Mouse (Mus musculus): ENCODE data around the gene Klhl26.

Klhl26 gene

DNA sequence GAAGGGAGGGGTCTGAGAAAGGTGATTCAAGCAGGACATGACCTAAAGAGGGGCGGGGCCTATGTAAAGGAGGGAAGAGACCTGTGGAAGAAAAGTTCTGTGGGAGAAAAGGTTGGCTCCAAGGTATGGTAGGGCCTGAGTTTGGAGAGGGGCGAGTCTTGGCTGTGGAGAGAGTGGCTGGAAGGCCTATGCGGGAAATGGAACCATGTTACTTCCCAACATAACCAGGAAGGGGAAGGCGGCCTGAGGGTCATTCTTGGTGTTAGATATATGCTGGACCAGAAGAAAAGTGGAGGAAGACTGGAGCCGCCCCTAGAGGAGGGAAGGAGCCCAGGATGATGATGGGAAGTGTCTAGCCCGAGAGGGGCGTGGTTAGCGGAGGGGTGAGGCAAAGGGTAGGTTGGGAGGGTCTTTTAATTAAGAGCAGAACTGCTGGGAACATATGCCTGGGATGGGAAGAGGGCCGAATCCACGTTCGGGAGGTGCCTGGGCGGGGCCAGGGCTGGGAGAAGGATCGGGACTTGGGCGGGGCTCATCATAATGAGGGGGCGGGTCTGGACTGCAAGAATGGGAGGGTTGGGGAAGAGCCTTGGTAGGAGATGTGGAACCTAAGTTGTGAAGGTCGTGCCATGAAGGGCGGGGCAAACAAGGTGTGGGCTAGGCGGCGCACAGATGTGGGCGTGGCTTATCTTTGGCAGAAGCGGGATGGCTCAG is 658 bp upstream of the Klhl26 start:
- peak; percentile 77 for DNase-seq (ENCODE audit: low spot score)

DNA sequence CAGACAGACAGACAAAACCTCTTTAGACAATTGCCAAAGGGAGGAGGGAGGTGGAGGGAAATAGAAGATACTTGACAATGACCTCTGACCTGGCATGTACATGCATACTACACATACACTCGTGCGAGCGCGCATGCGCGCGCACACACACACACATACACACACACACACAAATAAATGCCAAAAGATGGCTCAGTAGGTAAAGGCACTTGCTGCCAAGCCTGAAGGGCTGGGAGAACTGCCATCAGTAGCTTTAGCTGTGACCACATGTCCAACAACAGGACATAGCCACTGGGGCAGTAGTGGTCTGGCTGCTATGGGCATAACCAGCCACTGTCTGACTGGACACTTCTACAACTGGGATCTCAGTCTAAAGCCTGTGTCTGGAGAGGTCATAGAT is 4.9 kb downstream of the Klhl26 start:
- no peak for DNase-seq (ENCODE audit: low spot score)

DNA sequence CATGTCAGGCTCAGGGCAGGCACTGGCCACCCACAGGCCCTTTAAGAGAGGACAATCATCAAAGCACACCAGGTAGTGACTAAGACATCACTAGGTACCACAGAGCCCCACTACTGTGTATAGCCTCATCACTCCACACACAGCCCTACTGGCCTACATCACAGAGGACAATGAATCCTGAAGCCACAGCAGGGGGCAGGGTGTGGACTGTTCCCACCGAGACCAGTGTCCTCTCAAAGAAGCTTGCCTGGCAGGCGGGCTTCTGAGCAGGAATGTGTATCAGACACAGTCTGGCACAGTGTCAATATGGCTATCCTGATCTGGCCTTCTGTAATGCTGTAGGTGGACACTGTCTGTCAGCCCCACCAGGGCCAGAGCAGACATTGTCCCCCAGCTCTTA is 6.8 kb downstream of the Klhl26 start:
- no peak for DNase-seq (ENCODE audit: low spot score)

DNA sequence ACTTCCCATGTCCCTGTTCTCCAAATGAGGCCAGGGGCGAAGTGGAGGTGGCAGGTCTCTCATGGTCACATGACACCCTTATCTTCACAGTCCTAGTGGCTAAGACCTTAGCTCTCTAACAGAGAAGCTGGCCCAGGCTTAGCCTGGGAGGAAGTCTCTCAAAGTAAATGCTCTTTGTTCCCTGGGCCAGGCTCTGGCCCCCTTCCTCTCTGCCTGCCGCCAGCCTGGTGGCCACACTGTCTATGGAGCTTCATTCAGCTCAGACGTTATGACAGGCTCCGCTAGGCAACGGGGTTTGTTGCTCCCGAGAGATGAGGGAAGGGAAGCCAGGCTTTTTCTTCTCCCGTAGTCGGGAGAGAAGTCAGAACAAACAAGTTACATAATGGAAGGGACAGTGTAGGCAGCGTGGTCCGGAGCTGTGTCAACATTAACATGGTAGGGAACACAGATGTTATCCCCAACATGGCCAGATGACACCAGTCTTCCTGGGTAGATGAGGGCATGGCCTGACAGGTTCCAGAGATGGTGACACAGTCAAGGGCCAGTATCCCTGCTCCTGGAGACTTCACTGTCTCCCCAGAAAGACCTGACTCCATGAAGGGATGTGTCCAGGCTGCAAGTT is 7.4 kb downstream of the Klhl26 start:
- DNase-seq (ENCODE audit: low spot score) = no peak

DNA sequence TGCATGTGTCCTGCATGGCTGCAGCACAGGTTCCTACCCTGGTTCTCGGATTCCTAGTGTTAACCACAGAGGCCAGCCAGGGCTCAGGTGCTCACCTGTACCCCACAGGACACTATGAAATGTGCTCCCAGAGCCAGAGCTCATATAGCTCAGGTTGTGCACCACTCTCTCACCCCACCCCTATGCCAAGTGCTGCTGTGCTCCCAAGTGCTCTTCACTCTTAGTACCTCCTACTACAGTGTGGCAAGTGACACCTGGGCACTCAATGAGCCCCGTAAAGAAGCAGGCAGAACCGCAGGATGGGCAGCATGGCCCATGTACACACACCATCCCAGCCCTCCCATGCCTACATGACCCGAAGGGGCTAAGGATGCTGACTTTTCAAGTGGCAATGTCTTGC is 8.0 kb downstream of the Klhl26 start:
- DNase-seq (ENCODE audit: low spot score) = no peak

DNA sequence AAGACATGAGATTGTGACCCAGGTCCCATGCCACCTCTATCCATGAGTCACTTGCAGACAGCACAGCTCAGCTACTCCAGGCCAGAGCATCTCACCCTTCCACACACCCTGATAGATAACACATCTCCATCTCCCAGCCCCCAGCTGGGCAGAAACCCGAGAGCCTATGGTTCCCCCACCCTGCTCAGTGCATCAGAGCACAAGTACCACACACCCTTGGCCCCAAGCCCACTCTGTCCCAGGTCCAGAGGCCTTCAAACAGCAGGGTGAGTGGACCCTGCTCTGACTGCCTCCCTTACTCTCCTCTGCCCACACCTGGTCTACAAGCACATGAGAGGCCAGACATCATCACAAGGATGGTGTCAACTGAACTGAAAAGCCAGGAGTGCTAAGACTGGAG is 8.9 kb downstream of the Klhl26 start:
- DNase-seq (ENCODE audit: low spot score) = no peak

DNA sequence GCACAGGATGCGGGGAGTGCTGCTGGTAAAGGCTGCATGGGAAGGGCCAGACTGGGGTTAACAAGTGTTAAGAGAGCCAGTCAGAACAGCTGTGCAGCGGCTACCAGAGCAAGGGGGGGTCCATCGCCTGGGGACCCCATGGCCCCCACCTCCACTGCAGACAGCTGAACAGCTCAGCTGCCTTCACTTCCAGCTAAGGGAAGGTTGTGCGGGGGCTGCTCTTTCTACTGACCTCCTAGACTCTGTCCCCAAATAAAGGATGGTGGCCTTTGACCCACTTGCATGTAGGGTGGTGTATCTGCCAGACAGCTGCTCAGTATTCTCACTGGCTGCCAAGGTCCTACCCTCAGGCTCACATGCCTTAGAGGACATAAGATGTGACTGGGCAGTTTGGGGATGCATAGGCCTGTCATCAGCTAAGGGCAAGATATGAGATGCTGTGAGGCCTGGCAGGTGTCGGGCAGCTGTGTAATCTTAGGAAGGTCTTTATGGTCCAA is 9.5 kb downstream of the Klhl26 start:
- no peak for DNase-seq (ENCODE audit: low spot score)

GRCm38 (mm10) chr8:70466771-70467170 is 10.0 kb downstream of the Klhl26 start:
- no peak for DNase-seq (ENCODE audit: low spot score)

DNA sequence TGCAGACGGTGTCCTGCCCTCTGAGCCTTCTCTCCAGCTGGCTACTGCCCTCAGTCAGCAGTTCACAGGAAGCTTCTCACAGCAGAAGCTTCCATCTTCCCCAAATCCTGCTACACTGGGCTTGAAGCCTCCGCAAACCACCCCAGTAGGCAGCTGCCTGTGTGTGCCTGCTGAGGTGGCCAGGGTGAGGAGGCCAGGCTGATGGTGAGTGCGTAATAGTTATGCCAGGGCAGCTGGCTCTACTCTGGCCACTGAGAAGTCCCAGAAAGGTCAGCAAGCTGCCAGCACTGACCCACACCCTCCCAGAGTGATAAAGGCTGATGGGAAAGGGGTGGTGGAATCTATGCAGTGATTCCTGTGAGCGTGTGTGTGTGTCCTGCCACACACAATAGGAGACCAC is 10.5 kb downstream of the Klhl26 start:
- no peak for DNase-seq (ENCODE audit: low spot score)

GRCm38 (mm10) chr8:70465701-70466100 is 11.1 kb downstream of the Klhl26 start:
- no peak for DNase-seq (ENCODE audit: low spot score)

DNA sequence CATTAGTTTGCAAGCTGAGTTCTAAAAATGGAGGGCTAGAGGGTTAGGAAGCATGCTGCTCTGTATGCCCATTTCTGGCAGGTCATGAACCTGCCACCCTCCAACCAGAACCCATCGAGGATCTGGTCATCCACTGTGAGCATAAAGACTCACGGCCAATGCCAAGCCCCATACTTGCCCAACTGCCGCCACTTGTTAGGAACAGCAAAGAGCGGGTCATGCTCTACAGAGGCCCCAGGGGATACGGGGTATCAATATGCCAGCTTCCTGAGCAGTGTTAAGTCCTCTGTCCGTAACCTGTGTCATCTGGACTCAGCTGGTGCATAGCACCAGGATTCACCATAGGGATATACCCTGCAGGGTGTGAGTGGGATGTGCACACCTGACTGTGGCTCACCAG is 12.6 kb downstream of the Klhl26 start:
- no peak for DNase-seq (ENCODE audit: low spot score)

DNA sequence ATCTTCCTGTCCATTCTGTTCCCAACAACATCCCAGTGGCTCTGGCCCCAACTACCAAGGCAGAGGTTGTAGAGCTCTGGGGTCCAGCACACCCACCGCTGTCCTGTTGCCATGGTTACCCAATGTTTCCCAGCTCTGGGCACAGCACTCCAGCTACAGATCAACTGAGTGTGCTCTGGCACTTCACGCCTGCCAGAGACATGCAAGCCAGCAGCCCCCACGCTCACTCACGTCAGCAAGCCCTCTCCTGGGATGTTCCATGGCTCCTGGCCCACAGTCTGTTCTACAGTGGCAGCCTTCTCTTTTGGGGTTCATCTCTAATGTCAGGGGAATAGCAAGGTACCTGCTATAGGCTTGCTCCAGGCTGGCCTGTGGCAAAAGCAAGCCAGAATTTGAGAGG is 13.5 kb downstream of the Klhl26 start:
- no peak for DNase-seq (ENCODE audit: low spot score)

DNA sequence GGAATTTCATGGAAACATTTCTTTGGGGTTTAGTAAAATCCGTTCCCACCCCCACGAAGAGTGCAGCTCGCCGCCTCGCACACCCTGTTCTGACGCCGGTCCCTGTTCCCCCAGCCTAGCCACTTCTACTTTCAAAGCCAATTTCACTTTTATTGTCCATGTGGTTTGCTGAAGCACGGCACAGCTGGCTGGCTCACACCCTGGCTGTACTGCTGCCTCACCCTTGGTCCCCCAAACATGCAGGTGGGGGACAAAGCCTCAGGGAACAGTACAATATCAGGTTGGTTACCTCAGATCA is 14.3 kb downstream of the Klhl26 start:
- DNase-seq (ENCODE audit: low spot score) = no peak

DNA sequence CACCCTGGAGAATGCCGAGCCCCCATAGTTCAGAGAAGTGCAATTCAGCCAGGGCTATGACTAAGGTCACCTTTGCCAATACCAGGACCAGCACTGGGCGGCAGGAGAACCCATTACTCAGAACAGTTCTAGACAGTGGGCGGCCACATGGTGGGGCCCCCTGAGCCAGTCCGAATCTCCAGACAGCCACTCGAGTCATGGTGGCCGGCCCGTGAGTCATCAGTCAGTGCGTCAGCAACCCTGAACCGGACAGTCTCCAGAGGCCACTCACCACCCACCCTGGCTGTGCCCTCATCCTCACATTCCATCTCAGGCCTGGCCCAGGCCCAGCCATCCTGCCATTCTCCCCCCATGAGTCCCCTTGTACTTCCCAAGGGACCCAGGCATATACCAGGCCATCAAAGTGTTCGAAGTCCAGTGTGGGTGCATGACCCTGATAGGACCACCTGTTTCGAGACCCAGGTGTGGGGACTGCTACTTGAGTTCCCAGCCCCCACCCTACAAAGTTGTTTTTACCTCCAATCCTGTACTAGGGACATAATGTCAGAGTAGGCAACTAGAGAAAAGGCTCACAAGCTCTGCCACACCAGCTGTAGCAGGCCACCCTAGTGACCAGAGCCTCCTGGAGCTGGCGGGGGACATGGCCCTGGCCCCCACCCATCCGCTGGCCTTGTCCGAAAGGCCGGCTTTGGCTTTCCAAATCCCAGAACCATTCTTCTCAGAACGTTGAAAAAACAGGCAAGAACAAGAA is 14.8 kb downstream of the Klhl26 start:
- no peak for DNase-seq (ENCODE audit: low spot score)

DNA sequence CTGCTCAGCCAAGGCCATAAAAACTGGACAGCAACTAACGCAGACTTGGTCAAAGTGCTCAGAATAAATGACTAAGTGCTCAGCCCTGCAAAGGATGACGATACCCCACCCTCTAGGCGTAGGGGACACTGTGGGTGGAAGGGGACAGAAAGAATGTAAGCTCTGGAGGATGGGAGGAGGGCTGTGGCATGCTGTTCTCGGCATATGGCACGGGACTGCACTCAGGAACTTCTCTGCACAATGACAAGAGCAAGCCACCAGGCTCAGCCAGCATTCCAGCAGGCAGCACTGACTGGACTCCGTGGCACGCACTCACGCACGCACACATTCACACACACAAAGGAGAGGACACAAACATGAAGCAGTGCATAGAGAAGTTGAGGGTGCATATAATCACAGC is 16.2 kb downstream of the Klhl26 start:
- DNase-seq (ENCODE audit: low spot score) = no peak

DNA sequence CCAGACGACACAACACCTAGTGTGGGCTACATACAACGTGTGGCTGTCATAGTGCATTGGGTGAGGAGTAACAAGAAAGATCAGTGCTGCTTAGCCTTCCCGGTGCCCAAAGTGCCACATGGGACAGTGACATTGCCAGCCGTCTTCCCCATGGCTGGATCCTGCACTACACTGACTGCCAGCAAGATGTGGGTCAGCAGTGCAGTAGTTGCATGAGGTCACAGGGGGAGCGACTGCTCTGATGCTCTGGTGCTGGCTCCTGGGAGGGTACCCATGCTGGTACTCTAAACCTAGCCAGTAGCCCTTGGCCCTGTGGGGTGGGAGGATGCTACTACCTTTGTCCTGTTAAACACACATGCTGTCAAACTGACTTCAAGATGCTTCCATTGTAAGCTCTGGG is 16.6 kb downstream of the Klhl26 start:
- DNase-seq (ENCODE audit: low spot score) = no peak

DNA sequence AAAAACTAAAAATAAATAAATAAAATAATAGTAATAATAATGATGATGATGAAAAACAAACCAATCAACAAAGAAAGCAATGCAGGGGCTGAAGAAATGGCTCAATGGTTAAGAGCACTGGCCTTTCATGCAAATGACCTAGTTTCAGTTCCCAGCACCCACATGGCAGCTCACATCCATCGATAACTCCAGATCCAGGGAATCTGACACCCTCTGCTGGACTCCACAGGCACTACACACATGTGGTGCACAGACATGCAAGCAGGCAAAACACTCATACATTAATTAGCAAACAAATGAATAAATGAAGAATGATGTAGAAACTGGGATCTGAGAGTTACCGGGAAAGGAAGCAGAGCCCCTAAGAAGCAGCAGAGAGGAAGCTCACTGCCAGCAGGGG is 17.1 kb downstream of the Klhl26 start:
- DNase-seq (ENCODE audit: low spot score) = no peak

GRCm38 (mm10) chr8:70458462-70458861 is 18.3 kb downstream of the Klhl26 start:
- no peak for DNase-seq (ENCODE audit: low spot score)

- no peak for DNase-seq (ENCODE audit: low spot score)
Measured at GRCm38 (mm10) chr8:70457882-70458281, 18.9 kb downstream of the Klhl26 start.

DNA sequence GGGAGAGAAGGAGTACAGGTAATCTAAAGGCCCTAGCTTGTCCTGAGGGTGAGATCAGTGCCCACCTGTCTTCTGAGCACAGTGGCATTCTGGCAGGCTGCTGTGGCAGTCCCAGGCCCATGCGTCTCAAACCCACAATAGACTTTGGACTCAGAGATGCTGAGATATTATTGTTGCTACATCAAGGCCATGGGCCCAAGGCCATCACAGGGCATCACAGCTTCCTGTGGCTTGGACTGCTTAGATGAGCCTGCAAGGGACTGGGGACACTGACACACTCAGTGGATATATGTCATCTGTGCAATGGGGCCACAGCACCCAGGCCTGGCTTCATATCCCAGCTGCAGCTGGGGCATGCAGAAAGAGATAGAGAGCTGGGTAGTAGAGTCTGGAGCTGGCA is 19.8 kb downstream of the Klhl26 start:
- DNase-seq (ENCODE audit: low spot score) = no peak

- DNase-seq (ENCODE audit: low spot score) = no peak
Measured at GRCm38 (mm10) chr8:70453852-70454251, 22.9 kb downstream of the Klhl26 start.

DNA sequence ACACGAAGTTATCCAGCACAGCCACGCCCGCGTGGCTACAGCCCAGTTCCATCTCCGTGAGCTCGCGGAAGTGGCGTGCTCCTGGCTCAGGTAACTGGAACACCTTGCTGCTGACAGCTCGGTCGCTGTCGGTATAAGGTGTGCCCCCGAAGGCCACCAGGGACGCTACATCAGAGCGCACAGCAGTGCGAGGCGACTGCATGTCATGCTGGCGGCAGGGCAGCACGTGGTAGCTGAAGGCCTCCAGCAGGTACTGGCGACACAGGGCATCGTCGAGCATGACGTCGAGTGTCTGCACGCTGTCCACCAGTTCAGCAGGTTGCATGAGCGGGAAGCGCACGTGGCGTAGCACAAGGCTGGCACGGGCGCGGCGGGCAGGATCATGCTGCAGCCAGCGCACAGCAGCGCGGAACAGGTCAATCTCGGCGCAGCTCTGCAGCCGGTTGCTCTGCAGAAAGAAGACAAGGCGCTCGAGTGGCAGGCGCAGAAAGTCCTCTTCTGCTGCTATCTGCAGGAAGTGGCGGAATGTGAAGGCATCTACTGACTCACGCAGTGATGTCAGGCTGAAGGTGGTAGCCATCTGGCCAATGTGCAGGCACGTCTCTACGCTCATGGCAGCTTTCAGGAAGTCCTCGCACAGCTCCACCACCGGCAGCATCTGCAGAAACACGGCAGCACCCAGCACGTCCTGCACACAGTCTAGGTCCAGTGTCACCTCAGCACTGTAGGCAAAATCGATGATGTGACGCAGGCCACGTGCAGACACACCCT is 24.4 kb downstream of the Klhl26 start:
- DNase-seq (ENCODE audit: low spot score) = no peak

Data from c-Kit-positive CD71-positive TER-119-positive erythroid progenitor cells, embryonic 14.5 days (primary cell).